Mouse (Mus musculus): ENCODE results near the gene Mab21l1.

DNA sequence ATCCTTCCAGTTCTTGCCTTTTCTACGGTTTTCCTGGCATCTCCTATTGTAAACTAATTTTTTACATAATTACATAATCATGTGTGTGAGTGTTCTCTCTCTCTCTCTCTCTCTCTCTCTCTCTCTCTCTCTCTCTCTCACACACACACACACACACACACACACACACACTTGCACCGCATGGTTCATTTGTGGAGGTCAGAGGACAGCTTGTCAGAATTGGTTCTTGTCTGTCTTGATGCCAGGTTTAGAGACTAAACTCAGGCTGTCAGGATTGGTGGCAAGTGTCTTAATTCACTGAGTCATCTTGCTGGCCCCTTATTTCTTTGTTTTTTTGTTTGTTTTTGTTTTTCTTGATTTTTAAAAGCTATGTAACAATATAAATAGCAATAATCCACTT is 12.5 kb downstream of the Mab21l1 start:
- no peak for TF ChIP-seq CTCF (IDR thresholded peaks at IDR 0.05; ENCODE audit: low read depth)
- TF ChIP-seq EP300 (optimal IDR thresholded peaks at IDR 0.05), result no peak
